Mouse (Mus musculus): ENCODE results near the gene Znhit6. TPM values are rescaled to one million over a fixed set of nuclear protein-coding genes. Genes with fewer than 3 reads are reported as not detected.

The Znhit6 gene
- polyA plus RNA-seq, 1 experiment from 2014 or later = 14.4 TPM

- H3K9ac ChIP-seq (replicated peaks; ENCODE audit: low read depth) = no peak overlapping the region
- 66% methylated on average over 9 of the region's 9 CpGs for WGBS
- no peak for TF ChIP-seq EP300 (IDR thresholded peaks at IDR 0.05)
- H3K36me3 ChIP-seq (ENCODE audit: insufficient read depth, low read length) = no peaks in the 10 kb centered on the region
- ATAC-seq (no peak), DNase-seq (ENCODE audit: low spot score) (no peak)
- no peak overlapping the region for H3K4me2 ChIP-seq (replicated peaks; ENCODE audit: low read depth, low read length)
- no peak overlapping the region for H3K4me3 ChIP-seq (ENCODE audit: low read depth, low read length)
- no peaks in the 10 kb centered on the region for H3K9me3 ChIP-seq (ENCODE audit: low read length)
- H3K27me3 ChIP-seq (replicated peaks; ENCODE audit: insufficient read depth, low read length) = no peaks in the 10 kb centered on the region
- H3K4me1 ChIP-seq (ENCODE audit: insufficient read depth, low read depth, low read length) = no peaks in the 10 kb centered on the region
- no peak overlapping the region for H3K27ac ChIP-seq (ENCODE audit: low read length)
Observed at GRCm38 (mm10) chr3:145625546-145625945, 49.5 kb downstream of the Znhit6 start.

GRCm38 (mm10) chr3:145626063-145626462, 50.1 kb downstream of the Znhit6 start:
- H3K27me3 ChIP-seq (replicated peaks; ENCODE audit: insufficient read depth, low read length) = no peaks in the 10 kb centered on the region
- TF ChIP-seq EP300 (IDR thresholded peaks at IDR 0.05) = no peak
- no peak for TF ChIP-seq CTCF (IDR thresholded peaks at IDR 0.05)
- no peaks in the 10 kb centered on the region for H3K4me1 ChIP-seq (ENCODE audit: insufficient read depth, low read depth, low read length)
- H3K36me3 ChIP-seq (ENCODE audit: insufficient read depth, low read length) = no peaks in the 10 kb centered on the region
- ATAC-seq = no peak
- 92% methylated on average over 1 of the region's 1 CpGs for WGBS
- DNase-seq (ENCODE audit: low spot score) = no peak
- no peak overlapping the region for H3K4me2 ChIP-seq (replicated peaks; ENCODE audit: low read depth, low read length)
- no peaks in the 10 kb centered on the region for H3K9me3 ChIP-seq (ENCODE audit: low read length)
- no peak overlapping the region for H3K27ac ChIP-seq (ENCODE audit: low read length)
- no peak overlapping the region for H3K9ac ChIP-seq (replicated peaks; ENCODE audit: low read depth)
- H3K4me3 ChIP-seq (ENCODE audit: low read depth, low read length) = no peak overlapping the region

GRCm38 (mm10) chr3:145627830-145628229, 51.8 kb downstream of the Znhit6 start:
- Histone ChIP-seq H3K9me3 (ENCODE audit: low read length) (no peaks in the 10 kb centered on the region), H3K4me1 (ENCODE audit: insufficient read depth, low read depth, low read length) (no peaks in the 10 kb centered on the region), H3K27me3 (replicated peaks; ENCODE audit: insufficient read depth, low read length) (no peaks in the 10 kb centered on the region), H3K36me3 (ENCODE audit: insufficient read depth, low read length) (no peaks in the 10 kb centered on the region), H3K4me2 (replicated peaks; ENCODE audit: low read depth, low read length) (no peak overlapping the region), H3K27ac (ENCODE audit: low read length) (no peak overlapping the region), H3K4me3 (ENCODE audit: low read depth, low read length) (no peak overlapping the region), H3K9ac (replicated peaks; ENCODE audit: low read depth) (no peak overlapping the region)
- WGBS = 83% methylated on average over 3 of the region's 3 CpGs
- peak; percentile 72 for DNase-seq (ENCODE audit: low spot score)
- peak; percentile 74 for TF ChIP-seq CTCF (IDR thresholded peaks at IDR 0.05)
- TF ChIP-seq EP300 (IDR thresholded peaks at IDR 0.05) = no peak
- ATAC-seq = no peak

- no peak overlapping the region for H3K9ac ChIP-seq (replicated peaks; ENCODE audit: low read depth)
- H3K4me1 ChIP-seq (ENCODE audit: insufficient read depth, low read depth, low read length) = no peaks in the 10 kb centered on the region
- 47% methylated on average over 5 of the region's 5 CpGs for WGBS
- H3K27ac ChIP-seq (ENCODE audit: low read length) = no peak overlapping the region
- H3K27me3 ChIP-seq (replicated peaks; ENCODE audit: insufficient read depth, low read length) = no peaks in the 10 kb centered on the region
- DNase-seq (ENCODE audit: low spot score) (no peak), ATAC-seq (peak; percentile 37)
- no peak overlapping the region for H3K4me2 ChIP-seq (replicated peaks; ENCODE audit: low read depth, low read length)
- TF ChIP-seq EP300 (IDR thresholded peaks at IDR 0.05) = no peak; the same call in 1 of the 2 replicates
- peak; percentile 20; the same call in 1 of the 2 replicates for TF ChIP-seq CTCF (IDR thresholded peaks at IDR 0.05)
- no peaks in the 10 kb centered on the region for H3K9me3 ChIP-seq (ENCODE audit: low read length)
- H3K4me3 ChIP-seq (ENCODE audit: low read depth, low read length) = no peak overlapping the region
- H3K36me3 ChIP-seq (ENCODE audit: insufficient read depth, low read length) = no peaks in the 10 kb centered on the region
Observed at GRCm38 (mm10) chr3:145628643-145629042, 52.6 kb downstream of the Znhit6 start.

GRCm38 (mm10) chr3:145632888-145633287, 56.9 kb downstream of the Znhit6 start:
- peak; percentile 68 for DNase-seq (ENCODE audit: low spot score)
- no peak overlapping the region for H3K4me2 ChIP-seq (replicated peaks; ENCODE audit: low read depth, low read length)
- no peaks in the 10 kb centered on the region for H3K36me3 ChIP-seq (ENCODE audit: insufficient read depth, low read length)
- whole genome bisulfite sequencing = 24% methylated on average over 6 of the region's 6 CpGs
- no peak overlapping the region for H3K27ac ChIP-seq (ENCODE audit: low read length)
- H3K9me3 ChIP-seq (ENCODE audit: low read length) = no peaks in the 10 kb centered on the region
- TF ChIP-seq EP300 (IDR thresholded peaks at IDR 0.05) (peak; percentile 66; the same call in 1 of the 2 replicates), CTCF (IDR thresholded peaks at IDR 0.05) (no peak)
- no peak overlapping the region for H3K4me3 ChIP-seq (ENCODE audit: low read depth, low read length)
- no peaks in the 10 kb centered on the region for H3K4me1 ChIP-seq (ENCODE audit: insufficient read depth, low read depth, low read length)
- peak; percentile 75 for ATAC-seq
- no peaks in the 10 kb centered on the region for H3K27me3 ChIP-seq (replicated peaks; ENCODE audit: insufficient read depth, low read length)
- no peak overlapping the region for H3K9ac ChIP-seq (replicated peaks; ENCODE audit: low read depth)

GRCm38 (mm10) chr3:145634002-145634710, 58.2 kb downstream of the Znhit6 start:
- 58% methylated on average over 14 of the region's 14 CpGs for WGBS
- Histone ChIP-seq H3K4me2 (replicated peaks; ENCODE audit: low read depth, low read length) (no peak overlapping the region), H3K27ac (ENCODE audit: low read length) (no peak overlapping the region), H3K36me3 (ENCODE audit: insufficient read depth, low read length) (no peaks in the 10 kb centered on the region), H3K4me1 (ENCODE audit: insufficient read depth, low read depth, low read length) (no peaks in the 10 kb centered on the region), H3K4me3 (ENCODE audit: low read depth, low read length) (no peak overlapping the region), H3K27me3 (replicated peaks; ENCODE audit: insufficient read depth, low read length) (no peaks in the 10 kb centered on the region), H3K9me3 (ENCODE audit: low read length) (no peaks in the 10 kb centered on the region), H3K9ac (replicated peaks; ENCODE audit: low read depth) (no peak overlapping the region)
- no peak for ATAC-seq
- TF ChIP-seq EP300 (IDR thresholded peaks at IDR 0.05) (no peak), CTCF (IDR thresholded peaks at IDR 0.05) (no peak)
- no peak for DNase-seq (ENCODE audit: low spot score)
